Mouse (Mus musculus) spleen, adult 2 months (tissue): ENCODE measurements around the gene Atp1b3.

Source experiments
- CTCF ChIP-seq: fragments of 200-500 bp; IDR thresholded peaks from 2 replicates; pipeline ENCODE4 v1.5.1; 2011; ENCODE audit warnings: mild to moderate bottlenecking, inconsistent platforms; ENCODE audit not compliant: insufficient read depth, insufficient read length, insufficient replicate concordance; ENCODE audit errors: extremely low read depth
- POLR2A ChIP-seq: fragments of 200-500 bp; IDR thresholded peaks from 2 replicates; pipeline ENCODE4 v1.6.1; 2011; ENCODE audit warnings: low read depth, low read length, inconsistent platforms

DNA sequence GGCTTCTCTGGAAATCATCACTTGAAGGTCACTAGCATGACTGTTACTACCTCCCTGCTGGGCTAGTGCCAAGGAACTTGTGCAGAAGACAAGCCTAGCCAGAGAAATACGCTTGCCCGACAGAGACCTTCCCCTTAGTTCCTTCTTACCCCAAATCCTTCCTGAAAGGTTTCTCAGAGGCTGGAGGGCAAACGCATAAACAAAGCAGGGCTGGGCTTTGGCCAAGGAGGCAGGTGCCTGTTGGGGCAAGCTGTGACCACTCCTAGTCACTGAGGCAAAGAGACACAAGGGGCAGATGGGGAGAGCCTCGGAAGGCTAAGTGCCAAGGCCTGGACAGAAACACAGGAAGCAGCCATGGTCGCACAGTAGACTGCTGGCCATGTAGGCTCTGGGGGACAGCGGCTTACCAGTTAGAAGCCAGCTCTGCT, 37.7 kb downstream of the Atp1b3 start:
- TF ChIP-seq CTCF = no peak
- TF ChIP-seq POLR2A = no peak
